15 mouse cellular contexts compared by ENCODE assay signal in the genomic region with DNA sequence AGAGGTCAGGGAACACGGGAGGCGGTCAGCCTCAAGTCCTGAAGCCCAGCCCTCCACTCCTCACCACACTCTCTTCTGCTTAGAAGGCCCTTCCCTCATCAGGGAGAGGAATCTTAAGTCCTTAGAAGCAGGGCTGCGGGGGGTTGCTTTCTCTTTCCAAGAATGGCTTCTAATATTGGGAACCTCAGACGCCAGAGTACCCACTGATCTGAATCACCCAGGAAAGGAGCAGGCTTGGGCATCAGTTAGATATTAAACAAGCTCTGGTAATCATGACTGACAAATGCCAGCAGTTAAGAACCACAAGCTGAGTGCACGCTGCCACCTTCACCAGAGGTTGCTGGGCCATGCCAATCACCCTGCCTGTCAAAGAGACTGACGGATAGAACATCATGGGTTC.
"Had no signal": no experiment of that assay in that cellular context is flagged by ENCODE, and none has a peak within 500 bp of the region (broad histone marks: within the 10 kb centered on the region; RNA-seq: fewer than 3 reads in every experiment).

No protein-coding gene starts in this region.

- H3K9ac ChIP-seq: lung, embryonic 14.5 days; midbrain, embryonic 12.5 days; neural tube, embryonic 13.5 days; stomach, embryonic 15.5 days had no signal

- H3K36me3 ChIP-seq: midbrain, embryonic 10.5 days; midbrain, embryonic 12.5 days; stomach, embryonic 15.5 days had no signal

- H3K9me3 ChIP-seq: midbrain, embryonic 10.5 days; midbrain, embryonic 12.5 days; neural tube, embryonic 13.5 days; stomach, embryonic 15.5 days had no signal

- DNase-seq: lung, embryonic 14.5 days; lung, postnatal 10 days; lung, postnatal 4 days; midbrain, embryonic 14.5 days; right cerebral cortex, postnatal 14 days; thymus, adult 2 months; thymus, postnatal 25 days; thymus, postnatal 4 days had no signal

- ATAC-seq: midbrain, embryonic 16.5 days had no signal

- H3K4me3 ChIP-seq: midbrain, embryonic 10.5 days; midbrain, embryonic 12.5 days; myocyte; neural tube, embryonic 13.5 days; stomach, embryonic 15.5 days had no signal

- H3K27me3 ChIP-seq: midbrain, embryonic 12.5 days; neural tube, embryonic 13.5 days; stomach, embryonic 15.5 days had no signal

- H3K27ac ChIP-seq: midbrain, embryonic 10.5 days; midbrain, embryonic 12.5 days; neural tube, embryonic 13.5 days; stomach, embryonic 15.5 days; stomach, postnatal 0 days had no signal

- H3K4me1 ChIP-seq: midbrain, embryonic 12.5 days; neural tube, embryonic 13.5 days; stomach, embryonic 15.5 days had no signal

- H3K4me2 ChIP-seq: lung, embryonic 14.5 days; midbrain, embryonic 12.5 days; neural tube, embryonic 13.5 days; stomach, embryonic 15.5 days had no signal
